Mouse (Mus musculus) lung, embryonic 14.5 days (tissue): ENCODE measurements around the gene 1700015F17Rik. TPM values are rescaled to one million over a fixed set of nuclear protein-coding genes. Genes with fewer than 3 reads are reported as not detected.

Source experiments
- ATAC-seq: fragments of 200-750 bp; cut with Nextera tagmentation; 2 replicates; pipeline ENCODE4 v1.8.0; 2017; ENCODE audit warnings: mild to moderate bottlenecking, moderate TSS enrichment, moderate library complexity; ENCODE audit not compliant: insufficient read depth
- DNase-seq: peaks from one replicate; pipeline ENCODE4 v3.0.0-alpha.2; 2015
- H3K27ac ChIP-seq: fragments of 300-500 bp; sonication (generic); 2 replicates; pipeline ENCODE4 v1.5.1; 2014; ENCODE audit warnings: low read depth, mild to moderate bottlenecking, moderate library complexity
- H3K27me3 ChIP-seq: fragments of 300-500 bp; sonication (generic); 2 replicates; pipeline ENCODE4 v1.6.1; 2014; ENCODE audit warnings: low read length, control low read depth; ENCODE audit not compliant: insufficient read depth
- H3K36me3 ChIP-seq: fragments of 300-500 bp; sonication (generic); 2 replicates; pipeline ENCODE4 v1.6.1; 2014; ENCODE audit warnings: control low read depth; ENCODE audit not compliant: insufficient read depth
- H3K4me1 ChIP-seq: fragments of 300-500 bp; sonication (generic); 2 replicates; pipeline ENCODE4 v1.6.1; 2014; ENCODE audit warnings: antibody characterized with exemption, control low read depth; ENCODE audit not compliant: insufficient read depth
- H3K4me2 ChIP-seq: fragments of 300-500 bp; sonication (generic); 2 replicates; pipeline ENCODE4 v1.6.1; 2014; ENCODE audit warnings: mild to moderate bottlenecking
- H3K4me3 ChIP-seq: fragments of 300-500 bp; sonication (generic); 2 replicates; pipeline ENCODE4 v1.5.1; 2014; ENCODE audit warnings: low read depth, low read length
- H3K9ac ChIP-seq: fragments of 300-500 bp; sonication (generic); 2 replicates; pipeline ENCODE4 v1.6.1; 2014
- H3K9me3 ChIP-seq: fragments of 300-500 bp; sonication (generic); 2 replicates; pipeline ENCODE4 v1.6.1; 2016; ENCODE audit warnings: low read depth, low read length, control low read depth
- CTCF ChIP-seq: IDR thresholded peaks from 2 replicates; pipeline ENCODE4 v1.5.1; 2016; ENCODE audit warnings: antibody characterized with exemption, low read depth
- WGBS: fragments of 180-500 bp; shearing (Covaris S2); extraction: QIAGEN DNeasy Blood & Tissue Kit; methylation state at CpG from one replicate; pipeline ENCODE4 v1.1.7; 2014; 5-methylcytosine and 5-hydroxymethylcytosine counted together
- polyA plus RNA-seq: library from polyadenylated mRNA; unstranded; fragments of >200 nt; fragmentation: Nextera tagmentation; extraction: Ambion mirVana; gene quantifications from 2 replicates; pipeline ENCODE4 v1.2.1, GENCODE M21; 2014

The 1700015F17Rik gene
- not detected in 2 replicates for polyA plus RNA-seq

DNA sequence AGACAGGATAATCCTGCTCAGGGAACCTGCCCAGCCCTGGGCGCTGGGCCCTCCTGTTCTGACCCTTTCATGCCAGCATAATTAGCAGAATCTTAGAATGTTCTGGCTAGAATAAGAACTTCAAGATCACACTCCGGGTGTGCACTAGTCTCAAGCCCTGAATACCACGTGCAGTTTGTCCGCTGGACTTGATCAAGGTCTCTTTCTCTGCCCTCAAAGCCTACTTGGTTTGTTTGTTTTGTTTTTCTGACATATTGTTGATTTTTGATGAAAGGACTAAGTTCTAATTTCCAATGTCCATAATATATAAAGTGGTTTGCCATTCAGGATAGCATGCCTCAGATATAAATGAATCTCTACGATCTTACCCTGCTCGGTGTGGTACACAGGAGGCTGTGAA lies at the start of gene 1700015F17Rik:
Gene 1700015F17Rik, minus strand, starts transcription at position 101 of the 400 bp plus-strand sequence.
- DNase-seq (no peak), ATAC-seq (no peak)
- Histone ChIP-seq H3K4me3 (no peak within 1 kb of the TSS), H3K27me3 (no peaks in the 10 kb centered on the region), H3K4me2 (no peak within 1 kb of the TSS), H3K27ac (no peak within 1 kb of the TSS), H3K9ac (no peak within 1 kb of the TSS), H3K9me3 (no peaks in the 10 kb centered on the region), H3K4me1 (no peaks in the 10 kb centered on the region), H3K36me3 (no peaks in the 10 kb centered on the region)
- TF ChIP-seq CTCF, result no peak
- WGBS, result 85% methylated on average over 6 of the region's 6 CpGs

DNA sequence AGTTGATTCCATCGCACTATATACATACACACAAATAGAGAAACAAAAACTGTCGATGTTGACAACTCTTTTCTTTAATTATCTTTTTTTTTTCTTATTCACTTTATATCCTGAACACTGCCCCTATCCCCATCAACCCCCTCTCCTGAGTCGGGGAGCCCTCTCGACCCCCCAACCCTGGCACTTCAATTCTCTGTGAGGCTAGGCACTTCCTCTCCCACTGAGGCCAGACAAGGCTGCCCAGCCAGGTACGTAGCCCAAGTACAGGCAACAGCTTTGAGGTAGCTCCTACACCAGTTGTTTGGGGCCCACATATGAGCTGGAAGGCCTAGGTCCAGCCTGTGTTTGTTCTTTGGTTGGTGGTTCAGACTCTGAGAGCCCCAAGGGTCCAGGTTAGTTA lies 36.5 kb upstream of the 1700015F17Rik start:
- no peak for ATAC-seq
- TF ChIP-seq CTCF, result no peak
- Histone ChIP-seq H3K4me3 (peak overlapping the region; percentile 63; the same call in 1 of the 2 replicates), H3K4me2 (peak overlapping the region; percentile 70), H3K36me3 (no peaks in the 10 kb centered on the region), H3K9ac (no peak overlapping the region), H3K27me3 (no peaks in the 10 kb centered on the region), H3K4me1 (no peaks in the 10 kb centered on the region), H3K27ac (no peak overlapping the region), H3K9me3 (no peaks in the 10 kb centered on the region)
- no peak for DNase-seq
- 71% methylated on average over 5 of the region's 5 CpGs for WGBS

DNA sequence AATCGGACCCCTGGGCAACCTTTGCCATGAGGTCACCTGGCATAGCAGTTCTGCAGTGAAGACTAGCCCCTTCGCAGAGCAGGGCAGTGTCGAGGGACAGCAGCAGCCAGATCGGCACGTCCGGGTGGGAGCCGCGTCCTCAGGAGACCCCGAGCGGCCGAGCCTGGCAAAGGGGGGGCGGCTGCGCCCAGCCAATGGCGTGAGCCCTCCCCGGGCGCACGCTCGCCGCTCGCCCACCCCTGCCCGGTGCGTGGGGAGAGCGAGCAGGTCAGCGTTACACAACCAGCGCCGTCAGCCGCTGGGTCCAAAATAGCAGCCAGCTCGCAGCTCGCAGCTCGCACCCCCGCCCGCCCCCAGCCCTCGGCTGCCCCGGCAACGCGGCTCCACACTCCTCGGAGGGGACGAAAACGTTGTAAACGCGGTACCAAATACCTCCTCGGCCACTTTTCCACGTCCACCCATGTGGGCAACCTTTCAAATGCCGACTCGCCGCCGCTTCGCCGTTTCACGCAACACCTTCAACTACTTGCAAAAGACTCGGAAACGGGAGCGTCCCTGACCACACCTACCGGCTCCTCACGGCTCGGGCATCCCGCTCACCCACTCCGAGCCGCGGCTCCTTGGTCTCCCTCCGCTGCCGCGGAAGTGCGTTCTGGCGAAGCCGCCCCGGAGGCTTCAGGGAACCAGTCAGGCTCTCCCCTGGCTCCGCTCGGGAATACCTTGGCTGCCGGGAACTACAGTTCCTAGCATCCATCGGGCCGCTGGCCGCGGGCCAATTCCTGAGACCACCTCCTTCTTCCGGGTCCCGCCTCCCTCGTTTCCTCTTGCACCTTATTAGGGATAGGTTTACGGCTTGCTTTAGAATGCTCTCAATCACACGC lies 35.5 kb upstream of the 1700015F17Rik start, which contains the start of gene Cldn12:
Gene Cldn12, minus strand, starts transcription at position 763 of the 881 bp plus-strand sequence.
- Histone ChIP-seq H3K36me3 (no peaks in the 10 kb centered on the region), H3K4me3 (peak within 1 kb of the TSS; percentile 63), H3K4me1 (no peaks in the 10 kb centered on the region), H3K4me2 (peak within 1 kb of the TSS; percentile 70), H3K27ac (peak within 1 kb of the TSS; percentile 77), H3K27me3 (no peaks in the 10 kb centered on the region), H3K9ac (peak within 1 kb of the TSS; percentile 63), H3K9me3 (no peaks in the 10 kb centered on the region)
- DNase-seq, result peak; percentile 99
- peak; percentile 97 for ATAC-seq
- WGBS, result under 1% methylated on average over 79 of the region's 79 CpGs
- TF ChIP-seq CTCF, result no peak

DNA sequence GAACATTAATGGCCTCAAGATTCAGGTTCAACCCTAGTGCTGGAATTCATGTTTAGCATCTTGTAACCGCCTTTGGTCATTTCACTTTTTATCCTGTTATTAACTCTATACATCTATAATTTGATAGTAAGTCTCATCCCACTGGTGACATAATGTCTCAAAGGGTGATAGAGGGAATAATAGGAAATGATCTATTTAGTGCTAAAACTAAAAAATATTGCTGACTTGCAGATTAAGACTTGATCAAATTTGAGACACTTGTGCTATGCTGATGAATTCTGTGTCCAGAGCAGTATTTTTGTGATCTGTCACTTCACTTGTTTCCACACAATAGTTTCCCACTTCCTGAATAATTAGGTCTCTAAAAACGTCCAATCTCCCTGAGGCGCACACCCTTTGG lies 32.5 kb upstream of the 1700015F17Rik start:
- H3K27ac ChIP-seq, result no peak overlapping the region

DNA sequence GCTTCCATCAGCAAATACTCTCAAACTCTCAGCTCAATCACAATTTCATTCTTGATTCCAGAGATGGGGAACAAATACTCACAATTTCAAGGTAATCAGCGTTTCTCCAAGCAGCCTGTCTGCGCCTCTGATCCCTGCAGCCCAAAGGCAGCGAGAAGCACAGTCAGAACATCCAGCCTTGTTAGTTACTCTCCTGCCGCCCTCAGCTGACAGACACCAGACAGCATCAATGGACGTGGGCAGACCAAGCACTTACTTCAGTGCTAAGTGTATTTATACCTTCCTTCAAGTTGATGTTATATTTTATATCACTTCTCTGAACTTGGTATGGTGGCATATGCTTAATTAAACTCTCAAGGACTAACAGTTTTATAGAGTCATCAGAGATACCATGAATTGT lies 32.0 kb upstream of the 1700015F17Rik start:
- no peak overlapping the region for H3K4me2 ChIP-seq
- no peak for DNase-seq

More for the DNA sequence above, 32.5 kb upstream of the 1700015F17Rik start:
- no peak for TF ChIP-seq CTCF
- H3K4me2 ChIP-seq, result no peak overlapping the region
- H3K4me1 ChIP-seq, result no peaks in the 10 kb centered on the region
- WGBS, result 83% methylated on average over 3 of the region's 3 CpGs
- no peak overlapping the region for H3K9ac ChIP-seq
- H3K36me3 ChIP-seq, result peaks cover 15% of the 10 kb centered on the region; the same call in 1 of the 2 replicates
- ATAC-seq, result no peak
- DNase-seq, result no peak
- no peaks in the 10 kb centered on the region for H3K9me3 ChIP-seq
- H3K4me3 ChIP-seq, result no peak overlapping the region
- H3K27me3 ChIP-seq, result no peaks in the 10 kb centered on the region

DNA sequence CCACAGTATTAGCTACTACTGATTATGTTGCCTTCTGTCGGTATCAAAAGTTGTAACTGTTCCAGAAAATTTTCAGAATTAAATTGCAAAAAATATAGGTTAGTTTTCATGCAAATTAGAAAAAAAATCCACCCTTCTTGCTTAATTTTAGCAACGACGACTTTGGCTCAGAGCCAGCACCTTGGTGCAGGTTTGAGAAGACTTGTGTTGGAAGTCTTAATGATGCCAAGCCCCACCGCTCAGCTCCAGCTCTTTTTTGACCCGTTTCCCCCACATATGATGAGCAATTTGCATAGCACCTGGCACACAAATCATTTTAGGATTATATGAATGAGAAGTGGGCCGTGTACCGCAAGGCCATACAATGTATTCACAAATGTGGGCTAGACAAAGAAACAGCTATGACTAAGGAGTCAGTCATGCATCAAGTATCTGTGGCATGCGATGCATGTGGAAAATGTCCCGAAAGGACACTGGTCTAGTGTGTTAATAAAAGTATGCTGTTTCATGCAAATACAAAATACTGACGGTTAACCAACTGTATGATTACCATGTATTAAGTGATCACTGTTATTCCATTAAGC lies 31.5 kb upstream of the 1700015F17Rik start:
- Histone ChIP-seq H3K36me3 (peaks cover 17% of the 10 kb centered on the region; the same call in 1 of the 2 replicates), H3K9ac (no peak overlapping the region), H3K4me3 (no peak overlapping the region), H3K27me3 (no peaks in the 10 kb centered on the region), H3K27ac (no peak overlapping the region), H3K4me2 (no peak overlapping the region), H3K4me1 (no peaks in the 10 kb centered on the region), H3K9me3 (no peaks in the 10 kb centered on the region)
- ATAC-seq (no peak), DNase-seq (no peak)
- WGBS, result 78% methylated on average over 10 of the region's 10 CpGs
- no peak for TF ChIP-seq CTCF

More for the DNA sequence above, 32.0 kb upstream of the 1700015F17Rik start:
- ATAC-seq, result no peak
- WGBS, result 79% methylated on average over 5 of the region's 5 CpGs
- Histone ChIP-seq H3K9me3 (no peaks in the 10 kb centered on the region), H3K27ac (no peak overlapping the region), H3K27me3 (no peaks in the 10 kb centered on the region), H3K9ac (no peak overlapping the region), H3K4me1 (no peaks in the 10 kb centered on the region), H3K4me3 (no peak overlapping the region), H3K36me3 (peaks cover 17% of the 10 kb centered on the region; the same call in 1 of the 2 replicates)
- no peak for TF ChIP-seq CTCF

DNA sequence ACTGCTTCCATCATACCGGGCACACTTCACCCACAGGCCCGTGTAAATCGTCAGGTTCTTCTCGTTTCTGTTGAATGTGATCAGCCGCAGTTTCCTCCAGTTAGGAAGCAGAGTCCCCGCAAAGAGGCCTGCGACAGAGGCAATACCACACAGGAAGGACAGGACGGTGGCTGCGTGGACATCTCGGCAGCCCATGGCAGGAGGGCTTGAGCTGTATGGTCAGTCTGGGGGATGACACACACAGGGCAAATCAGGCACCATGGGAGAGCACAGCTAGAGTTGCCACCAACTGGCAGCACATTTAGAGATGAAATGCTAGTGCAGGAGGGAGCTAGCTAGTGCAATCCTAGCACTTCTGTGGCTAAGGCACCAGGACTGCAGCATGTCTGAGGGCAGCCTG lies 29.3 kb upstream of the 1700015F17Rik start:
- Histone ChIP-seq H3K9me3 (no peaks in the 10 kb centered on the region), H3K27ac (no peak overlapping the region), H3K27me3 (no peaks in the 10 kb centered on the region), H3K9ac (no peak overlapping the region), H3K4me3 (no peak overlapping the region), H3K36me3 (peaks cover 21% of the 10 kb centered on the region; the same call in 1 of the 2 replicates), H3K4me1 (no peaks in the 10 kb centered on the region), H3K4me2 (no peak overlapping the region)
- DNase-seq (no peak), ATAC-seq (peak; percentile 53; the same call in 1 of the 2 replicates)
- WGBS, result 83% methylated on average over 10 of the region's 10 CpGs
- TF ChIP-seq CTCF, result no peak
